Mouse (Mus musculus) B cell, adult 2 months (primary cell): ENCODE results near the gene Plce1.

Experiments
- DNase-seq, 2 experiments: peaks; one replicate each; pipeline ENCODE4 v3.0.0; 2022

Gene Plce1

DNA sequence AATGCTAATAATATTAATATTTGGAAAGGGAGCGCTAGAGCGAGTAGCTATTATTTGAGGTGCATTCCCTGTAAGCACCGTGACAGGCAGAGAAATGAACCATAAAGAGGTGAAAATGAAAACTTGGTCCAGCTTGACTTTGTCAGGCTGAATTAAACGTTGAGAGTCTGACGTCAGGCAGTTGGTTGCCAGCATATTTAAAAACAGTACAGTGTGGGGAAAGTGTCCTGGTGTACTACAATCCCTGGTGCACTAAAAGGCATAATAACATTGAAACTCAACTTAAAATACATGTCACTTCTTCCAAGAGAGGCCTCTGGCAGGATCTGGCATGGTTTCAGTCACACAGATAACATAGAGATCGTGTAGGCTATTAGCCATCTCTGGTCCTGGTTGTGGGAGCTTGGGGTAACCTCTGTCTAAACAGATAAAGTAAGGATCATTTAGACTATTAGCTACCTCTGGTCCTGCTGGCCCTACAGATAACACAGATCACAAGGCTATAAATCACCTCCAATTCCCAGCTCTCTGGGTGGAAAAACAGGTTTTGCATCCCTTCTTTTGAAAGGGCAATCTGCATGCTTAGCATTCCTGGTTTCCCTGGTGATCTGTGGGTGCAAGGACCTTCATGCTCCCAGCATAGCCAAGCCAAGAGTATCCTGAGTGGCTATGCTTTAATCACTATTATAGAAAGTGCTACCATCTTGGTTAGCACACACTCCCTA, 164.1 kb downstream of the Plce1 start:
- DNase-seq, result no peak

- DNase-seq, result no peak
Measured at GRCm38 (mm10) chr19:38657980-38658379, 177.1 kb downstream of the Plce1 start.

GRCm38 (mm10) chr19:38665398-38665797, 184.5 kb downstream of the Plce1 start:
- DNase-seq, result no peak

DNA sequence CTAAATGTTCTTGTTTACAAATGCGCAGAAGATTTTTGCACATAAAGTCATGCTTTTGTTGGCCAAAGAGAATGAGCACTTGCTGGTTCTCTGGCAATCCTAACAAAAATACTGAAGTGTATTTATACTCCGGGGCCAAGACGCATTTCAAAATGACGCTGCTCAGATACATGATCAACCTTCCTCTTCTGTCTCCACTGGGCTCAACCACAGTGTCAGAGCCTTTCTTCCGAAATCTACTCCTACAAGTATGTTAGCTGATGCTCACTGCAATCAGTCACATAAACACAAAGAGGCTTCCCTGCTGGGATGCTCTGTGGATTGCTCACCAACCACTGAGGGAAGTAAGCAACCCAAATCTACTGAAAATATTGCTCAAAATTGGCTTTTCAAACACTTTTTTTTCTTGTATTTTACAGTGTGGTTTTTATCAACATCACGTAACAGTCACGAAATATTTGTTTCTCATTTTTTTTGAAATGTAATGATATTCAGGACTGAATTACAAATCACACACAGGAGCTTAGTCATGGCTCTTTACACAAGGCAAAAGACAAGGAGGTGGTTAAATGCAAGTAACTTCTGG, 191.2 kb downstream of the Plce1 start:
- no peak for DNase-seq

DNA sequence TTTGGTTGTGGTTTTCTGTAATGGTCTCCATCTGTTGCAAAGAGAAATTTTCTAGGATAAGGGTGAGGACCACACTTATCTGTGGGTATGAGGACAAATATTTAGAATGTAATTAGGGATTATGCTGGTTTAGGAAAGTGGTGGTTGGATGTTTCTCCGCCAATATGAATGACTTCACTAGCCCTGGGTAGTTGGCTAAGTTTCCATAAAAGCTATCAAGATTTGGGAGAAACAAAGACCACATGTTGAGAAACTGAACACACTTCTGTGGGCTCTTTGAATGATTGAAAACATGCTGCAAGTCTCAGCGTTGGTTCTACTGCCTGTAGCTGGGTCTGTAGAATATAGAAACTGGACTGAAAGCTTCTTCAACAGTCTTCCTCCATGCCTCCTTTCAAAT, 193.0 kb downstream of the Plce1 start:
- no peak for DNase-seq

- no peak for DNase-seq
Measured at GRCm38 (mm10) chr19:38678655-38679054, 197.7 kb downstream of the Plce1 start.

DNA sequence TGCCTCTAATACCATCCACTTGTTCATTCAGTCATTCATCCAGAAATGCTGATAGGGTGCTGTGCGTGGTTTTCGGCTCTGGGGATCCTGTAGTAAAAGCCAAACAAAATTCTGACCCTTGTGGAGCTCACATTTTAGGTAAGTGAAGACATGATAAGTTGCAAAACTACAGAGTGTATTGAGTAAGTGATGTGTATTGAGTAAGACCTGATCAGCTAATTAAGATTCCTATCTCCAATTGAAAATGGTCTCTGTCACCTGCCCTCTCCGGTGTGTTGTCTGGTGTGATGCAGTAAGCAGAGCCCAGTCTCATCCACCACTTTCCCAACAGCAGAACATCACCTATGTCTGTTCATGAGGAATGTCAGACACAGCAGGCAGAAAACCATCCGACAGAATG, 198.6 kb downstream of the Plce1 start:
- no peak for DNase-seq

GRCm38 (mm10) chr19:38687326-38687725, 206.4 kb downstream of the Plce1 start:
- DNase-seq, result no peak

GRCm38 (mm10) chr19:38688741-38689507, 208.0 kb downstream of the Plce1 start:
- no peak for DNase-seq

GRCm38 (mm10) chr19:38690276-38690675, 209.4 kb downstream of the Plce1 start:
- no peak for DNase-seq

GRCm38 (mm10) chr19:38691533-38691932, 210.6 kb downstream of the Plce1 start:
- no peak for DNase-seq

GRCm38 (mm10) chr19:38693331-38693730, 212.4 kb downstream of the Plce1 start:
- no peak for DNase-seq

DNA sequence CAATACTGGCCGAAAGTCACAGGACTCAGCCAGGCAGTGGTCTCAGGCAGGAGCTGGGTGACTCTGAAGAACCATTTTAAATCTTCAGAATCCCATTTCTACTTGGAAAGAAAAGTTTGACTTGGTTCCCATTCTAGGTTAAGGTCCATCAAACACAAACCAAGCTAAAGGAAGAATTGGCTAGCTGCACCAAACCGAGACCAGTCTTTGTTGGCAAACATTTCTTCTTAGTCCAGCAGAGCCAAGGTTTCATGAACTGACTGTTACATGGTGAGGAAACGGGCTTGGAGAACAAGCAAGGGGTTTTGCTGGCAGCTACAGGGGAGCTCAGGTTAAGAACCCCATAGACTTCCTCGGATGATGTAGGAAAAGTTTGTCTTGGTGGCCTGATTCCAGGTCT, 212.9 kb downstream of the Plce1 start:
- DNase-seq, result no peak

- no peak for DNase-seq
Measured at GRCm38 (mm10) chr19:38701776-38702175, 220.9 kb downstream of the Plce1 start.

GRCm38 (mm10) chr19:38704742-38705141, 223.8 kb downstream of the Plce1 start:
- no peak for DNase-seq

DNA sequence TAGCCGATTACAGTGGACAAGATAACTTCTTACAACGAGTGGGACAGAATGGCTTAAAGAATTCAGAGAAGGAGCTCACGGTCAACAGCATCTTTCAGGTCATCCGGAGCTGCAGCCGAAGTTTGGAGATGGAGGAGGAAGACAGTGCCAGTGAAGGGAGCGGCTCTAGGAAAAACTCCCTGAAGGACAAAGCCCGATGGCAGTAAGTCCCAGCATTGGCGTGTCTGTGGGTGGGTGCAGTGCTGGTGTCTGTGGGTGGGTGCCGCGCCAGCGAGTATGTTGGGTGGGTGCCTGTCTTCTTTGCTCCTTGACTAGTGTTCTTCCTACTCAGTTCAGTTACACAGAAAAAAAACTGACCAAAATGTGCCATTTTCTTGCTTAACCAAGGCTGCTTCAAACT, 224.3 kb downstream of the Plce1 start:
- DNase-seq, result no peak

GRCm38 (mm10) chr19:38706449-38706848, 225.5 kb downstream of the Plce1 start:
- no peak for DNase-seq

DNA sequence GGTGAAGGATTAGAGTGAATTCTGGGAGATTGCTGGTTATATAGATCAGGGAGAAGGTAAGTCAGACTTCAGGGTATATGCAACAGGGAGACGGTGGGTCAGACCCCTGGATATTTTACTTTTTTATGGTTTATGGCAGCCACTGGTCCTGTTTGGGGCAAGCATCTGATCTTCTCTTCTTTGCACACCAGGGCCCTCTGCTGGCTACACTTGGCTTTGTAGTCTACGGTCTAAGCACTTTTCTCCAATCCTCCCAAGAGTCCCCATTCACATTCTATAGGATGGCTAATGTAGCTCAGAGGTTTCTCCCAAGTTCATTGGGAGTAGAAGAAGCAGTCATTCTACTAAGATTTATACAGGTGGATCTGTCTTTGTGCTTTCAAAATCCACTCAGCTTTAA, 228.5 kb downstream of the Plce1 start:
- DNase-seq, result no peak

DNA sequence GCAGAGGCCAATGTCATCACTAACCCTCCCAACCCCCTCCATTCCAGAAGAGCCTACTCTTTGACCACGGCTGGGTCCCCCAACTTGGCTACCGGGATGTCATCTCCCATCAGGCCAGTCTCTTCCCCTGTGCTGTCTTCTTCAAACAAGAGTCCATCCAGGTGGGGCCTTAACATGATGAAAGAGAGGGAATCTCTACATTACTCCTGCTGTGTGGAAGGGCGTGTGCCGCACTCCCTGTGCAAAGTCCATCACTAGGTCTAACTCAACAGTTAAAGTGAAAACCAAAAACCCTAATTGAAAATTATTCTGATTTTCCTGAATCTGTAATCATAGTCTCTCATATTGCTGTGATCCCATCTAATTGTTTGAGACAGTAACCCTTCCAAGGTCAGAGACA, 240.9 kb downstream of the Plce1 start:
- DNase-seq, result no peak

DNA sequence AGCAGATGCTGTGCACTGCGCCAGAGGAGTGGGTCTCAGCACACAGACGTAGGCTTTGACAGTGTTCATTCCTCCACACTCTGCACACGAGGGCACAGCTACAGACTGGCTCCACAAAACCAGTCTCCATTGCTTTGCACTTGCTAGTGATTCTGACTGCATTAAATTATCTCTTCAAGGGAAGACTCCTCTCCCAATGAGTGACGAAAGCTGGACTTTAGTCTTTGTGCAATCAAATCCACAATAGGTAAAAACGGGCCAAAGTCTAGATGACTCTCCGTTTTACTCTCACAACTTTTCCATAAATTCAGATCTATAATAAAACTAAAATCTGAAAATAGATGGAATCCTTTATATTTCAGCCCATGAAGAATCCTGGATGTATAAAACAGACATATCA, 242.1 kb downstream of the Plce1 start:
- DNase-seq, result no peak

- no peak for DNase-seq
Measured at GRCm38 (mm10) chr19:38723969-38724368, 243.1 kb downstream of the Plce1 start.

GRCm38 (mm10) chr19:38728842-38729241, 247.9 kb downstream of the Plce1 start:
- DNase-seq, result no peak

- DNase-seq, result no peak
Measured at GRCm38 (mm10) chr19:38729264-38729663, 248.4 kb downstream of the Plce1 start.

- no peak for DNase-seq
Measured at GRCm38 (mm10) chr19:38744546-38744945, 263.6 kb downstream of the Plce1 start.
